Mouse (Mus musculus) neural tube, embryonic 11.5 days (tissue): ENCODE measurements around the gene Cntrob. TPM values are rescaled to one million over a fixed set of nuclear protein-coding genes. Genes with fewer than 3 reads are reported as not detected.

Experiments used
- ATAC-seq: fragments of 200-750 bp; cut with Nextera tagmentation; 2 replicates; pipeline ENCODE4 v1.8.0; 2017; ENCODE audit warnings: moderate number of reproducible peaks, mild to moderate bottlenecking, moderate TSS enrichment, moderate library complexity; ENCODE audit not compliant: insufficient read depth, low FRiP score, low TSS enrichment
- DNase-seq: peaks from one replicate; pipeline ENCODE4 v3.0.0-alpha.2; 2015; ENCODE audit warnings: low spot score
- H3K27ac ChIP-seq: fragments of 300-500 bp; sonication (generic); 2 replicates; pipeline ENCODE4 v1.5.1; 2014; ENCODE audit warnings: low read depth, mild to moderate bottlenecking, low read length
- H3K27me3 ChIP-seq: fragments of 300-500 bp; sonication (generic); 2 replicates; pipeline ENCODE4 v1.6.1; 2014; ENCODE audit warnings: mild to moderate bottlenecking, low read length, mixed read lengths; ENCODE audit not compliant: control insufficient read depth, insufficient read depth
- H3K36me3 ChIP-seq: fragments of 300-500 bp; sonication (generic); 2 replicates; pipeline ENCODE4 v1.6.1; 2014; ENCODE audit warnings: mild to moderate bottlenecking, low read length, moderate library complexity, mixed read lengths; ENCODE audit not compliant: control insufficient read depth, insufficient read depth
- H3K4me1 ChIP-seq: fragments of 300-500 bp; sonication (generic); 2 replicates; pipeline ENCODE4 v1.6.1; 2014; ENCODE audit warnings: low read length, mixed read lengths; ENCODE audit not compliant: control insufficient read depth, insufficient read depth
- H3K4me2 ChIP-seq: fragments of 300-500 bp; sonication (generic); 2 replicates; pipeline ENCODE4 v1.6.1; 2014; ENCODE audit warnings: low read depth, mild to moderate bottlenecking, moderate library complexity
- H3K4me3 ChIP-seq: fragments of 300-500 bp; sonication (generic); 2 replicates; pipeline ENCODE4 v1.5.1; 2014; ENCODE audit warnings: low read depth, low read length
- H3K9ac ChIP-seq: fragments of 300-500 bp; sonication (generic); 2 replicates; pipeline ENCODE4 v1.6.1; 2014; ENCODE audit warnings: mild to moderate bottlenecking, low read length
- H3K9me3 ChIP-seq: fragments of 300-500 bp; sonication (generic); 2 replicates; pipeline ENCODE4 v1.6.1; 2016; ENCODE audit warnings: low read length; ENCODE audit not compliant: control insufficient read depth
- WGBS: fragments of 180-500 bp; shearing (Covaris S2); extraction: QIAGEN DNeasy Blood & Tissue Kit; methylation state at CpG from one replicate; pipeline ENCODE4 v1.1.7; 2014; 5-methylcytosine and 5-hydroxymethylcytosine counted together
- polyA plus RNA-seq: library from polyadenylated mRNA; unstranded; fragments of >200 nt; fragmentation: Nextera tagmentation; extraction: Ambion mirVana; gene quantifications from 2 replicates; pipeline ENCODE4 v1.2.1, GENCODE M21; 2014

Cntrob gene
- 23.5 TPM in 2 replicates for polyA plus RNA-seq

DNA sequence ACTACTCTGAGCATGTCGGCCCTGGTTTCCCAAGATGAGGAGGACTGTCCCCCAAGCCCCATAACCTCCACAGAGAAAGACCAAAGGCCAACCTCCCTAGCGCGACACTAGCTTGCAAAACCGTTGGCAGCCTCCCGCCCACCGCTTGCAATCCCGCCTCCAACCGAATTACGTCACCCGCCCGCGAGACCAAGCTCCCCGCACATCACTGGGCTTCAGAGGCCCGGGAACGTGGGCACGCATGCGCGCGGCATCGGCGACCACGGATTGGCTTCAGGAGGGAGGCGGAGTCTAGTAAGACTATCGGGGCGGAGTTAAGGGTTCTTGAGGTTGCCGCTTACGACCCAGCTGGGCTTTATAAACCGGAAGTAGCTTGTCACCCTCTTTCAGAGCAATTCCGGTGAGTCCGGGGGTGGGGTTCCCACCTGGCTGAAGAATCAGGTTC lies at the start of gene Cntrob, which contains the start of gene Trappc1:
TSS of gene Cntrob (minus strand) at position 109 of the 445 bp plus-strand sequence.
TSS of gene Trappc1 (plus strand) at position 314 of the 445 bp plus-strand sequence.
- no peaks in the 10 kb centered on the region for H3K9me3 ChIP-seq
- peaks cover 27% of the 10 kb centered on the region for H3K4me1 ChIP-seq
- H3K27ac ChIP-seq: peak within 1 kb of the TSS; percentile 74
- DNase-seq: peak; percentile 98
- under 1% methylated on average over 30 of the region's 30 CpGs for WGBS
- peak within 1 kb of the TSS; percentile 76 for H3K4me2 ChIP-seq
- ATAC-seq: peak; percentile 91
- H3K4me3 ChIP-seq: peak within 1 kb of the TSS; percentile 61
- no peaks in the 10 kb centered on the region for H3K36me3 ChIP-seq
- H3K9ac ChIP-seq: peak within 1 kb of the TSS; percentile 86
- H3K27me3 ChIP-seq: peaks cover 19% of the 10 kb centered on the region

- Histone ChIP-seq H3K4me1 (peaks cover 26% of the 10 kb centered on the region), H3K4me3 (no peak overlapping the region), H3K27me3 (no peaks in the 10 kb centered on the region), H3K9me3 (no peaks in the 10 kb centered on the region), H3K27ac (no peak overlapping the region), H3K9ac (no peak overlapping the region), H3K4me2 (no peak overlapping the region), H3K36me3 (no peaks in the 10 kb centered on the region)
- WGBS: 68% methylated on average over 3 of the region's 3 CpGs
- ATAC-seq (no peak), DNase-seq (peak; percentile 8)
Measured at GRCm38 (mm10) chr11:69372780-69373170, 49.2 kb upstream of the Cntrob start.

DNA sequence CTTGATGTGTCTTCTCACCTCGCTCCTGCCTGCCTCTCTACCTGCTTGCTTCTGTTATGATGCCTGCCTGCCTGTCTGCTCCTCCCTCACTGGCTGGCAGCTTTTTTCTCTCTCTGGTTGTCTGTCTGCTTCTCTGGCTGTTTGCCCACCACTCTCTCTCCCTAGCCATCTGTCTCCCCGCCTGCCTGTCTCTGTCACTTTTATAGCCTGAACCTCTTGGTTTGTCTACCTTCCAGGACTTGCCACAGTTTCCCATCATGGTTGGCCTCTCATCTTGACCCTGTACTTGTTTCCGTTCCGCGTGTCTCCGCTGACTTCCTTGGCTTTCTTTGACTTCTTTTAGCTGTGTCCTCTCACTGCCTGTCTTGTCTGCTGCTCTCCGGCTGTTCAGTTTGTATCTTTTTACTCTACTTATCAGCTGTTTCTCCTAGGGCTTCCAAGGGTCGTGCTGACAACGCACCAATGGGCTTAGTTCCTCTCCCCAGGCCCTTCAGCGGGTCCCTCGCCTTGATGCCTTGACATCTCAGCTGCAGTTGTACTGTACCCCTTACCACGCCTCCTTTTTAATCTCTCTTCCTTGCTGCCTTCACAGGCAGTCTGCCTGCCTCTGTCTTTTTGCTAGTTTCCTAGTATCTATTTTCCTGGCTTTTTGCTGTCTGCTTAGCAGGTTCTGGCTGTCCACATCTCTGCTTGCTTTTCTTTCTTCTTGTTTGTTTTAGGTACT lies 48.6 kb upstream of the Cntrob start:
- H3K36me3 ChIP-seq: no peaks in the 10 kb centered on the region
- DNase-seq: peak; percentile 17
- H3K9me3 ChIP-seq: no peaks in the 10 kb centered on the region
- 41% methylated on average over 12 of the region's 12 CpGs for WGBS
- ATAC-seq: no peak
- peaks cover 31% of the 10 kb centered on the region for H3K4me1 ChIP-seq
- peak overlapping the region; percentile 76 for H3K27ac ChIP-seq
- no peaks in the 10 kb centered on the region for H3K27me3 ChIP-seq
- peak overlapping the region; percentile 24; the same call in 1 of the 2 replicates for H3K9ac ChIP-seq
- H3K4me3 ChIP-seq: no peak overlapping the region
- H3K4me2 ChIP-seq: peak overlapping the region; percentile 33

DNA sequence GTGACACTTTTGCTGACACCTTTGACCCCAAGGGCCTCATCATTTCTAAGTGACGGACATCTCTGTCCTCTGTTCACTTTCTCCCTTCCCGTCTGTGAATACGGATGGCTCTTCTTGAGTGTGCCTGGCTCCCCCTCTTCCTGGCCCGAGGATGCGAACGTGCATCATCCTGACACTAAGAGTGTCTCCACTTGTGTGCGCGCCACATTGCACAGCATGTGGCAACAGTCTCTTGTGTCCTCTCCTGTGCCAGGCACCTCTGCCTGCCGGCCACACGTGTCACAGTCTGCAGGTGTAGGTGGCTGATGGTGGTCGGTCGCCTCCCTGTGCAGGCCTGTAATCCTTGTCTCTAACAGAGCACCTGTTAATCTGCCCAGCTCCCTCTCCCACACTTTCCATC lies 48.0 kb upstream of the Cntrob start:
- no peak overlapping the region for H3K4me3 ChIP-seq
- H3K9me3 ChIP-seq: no peaks in the 10 kb centered on the region
- no peaks in the 10 kb centered on the region for H3K36me3 ChIP-seq
- H3K4me1 ChIP-seq: peaks cover 31% of the 10 kb centered on the region
- peak overlapping the region; percentile 33 for H3K4me2 ChIP-seq
- no peaks in the 10 kb centered on the region for H3K27me3 ChIP-seq
- H3K27ac ChIP-seq: peak overlapping the region; percentile 76
- peak; percentile 18 for DNase-seq
- 21% methylated on average over 12 of the region's 12 CpGs for WGBS
- H3K9ac ChIP-seq: peak overlapping the region; percentile 31
- ATAC-seq: no peak

- Histone ChIP-seq H3K27ac (peak overlapping the region; percentile 76), H3K4me3 (no peak overlapping the region), H3K9ac (peak overlapping the region; percentile 31; the same call in 1 of the 2 replicates), H3K27me3 (no peaks in the 10 kb centered on the region), H3K36me3 (no peaks in the 10 kb centered on the region), H3K4me2 (peak overlapping the region; percentile 33), H3K4me1 (peaks cover 33% of the 10 kb centered on the region), H3K9me3 (no peaks in the 10 kb centered on the region)
- no peak for ATAC-seq
- 14% methylated on average over 9 of the region's 9 CpGs for WGBS
- peak; percentile 13 for DNase-seq
Measured at GRCm38 (mm10) chr11:69370817-69371215, 47.2 kb upstream of the Cntrob start.

GRCm38 (mm10) chr11:69369990-69370816 lies 46.6 kb upstream of the Cntrob start:
- Histone ChIP-seq H3K4me2 (peak overlapping the region; percentile 84), H3K36me3 (no peaks in the 10 kb centered on the region), H3K4me3 (peak overlapping the region; percentile 96), H3K4me1 (peaks cover 39% of the 10 kb centered on the region), H3K27me3 (no peaks in the 10 kb centered on the region), H3K9me3 (no peaks in the 10 kb centered on the region), H3K27ac (peak overlapping the region; percentile 100), H3K9ac (peak overlapping the region; percentile 99)
- DNase-seq (peak; percentile 7), ATAC-seq (no peak)
- WGBS: 34% methylated on average over 2 of the region's 2 CpGs

DNA sequence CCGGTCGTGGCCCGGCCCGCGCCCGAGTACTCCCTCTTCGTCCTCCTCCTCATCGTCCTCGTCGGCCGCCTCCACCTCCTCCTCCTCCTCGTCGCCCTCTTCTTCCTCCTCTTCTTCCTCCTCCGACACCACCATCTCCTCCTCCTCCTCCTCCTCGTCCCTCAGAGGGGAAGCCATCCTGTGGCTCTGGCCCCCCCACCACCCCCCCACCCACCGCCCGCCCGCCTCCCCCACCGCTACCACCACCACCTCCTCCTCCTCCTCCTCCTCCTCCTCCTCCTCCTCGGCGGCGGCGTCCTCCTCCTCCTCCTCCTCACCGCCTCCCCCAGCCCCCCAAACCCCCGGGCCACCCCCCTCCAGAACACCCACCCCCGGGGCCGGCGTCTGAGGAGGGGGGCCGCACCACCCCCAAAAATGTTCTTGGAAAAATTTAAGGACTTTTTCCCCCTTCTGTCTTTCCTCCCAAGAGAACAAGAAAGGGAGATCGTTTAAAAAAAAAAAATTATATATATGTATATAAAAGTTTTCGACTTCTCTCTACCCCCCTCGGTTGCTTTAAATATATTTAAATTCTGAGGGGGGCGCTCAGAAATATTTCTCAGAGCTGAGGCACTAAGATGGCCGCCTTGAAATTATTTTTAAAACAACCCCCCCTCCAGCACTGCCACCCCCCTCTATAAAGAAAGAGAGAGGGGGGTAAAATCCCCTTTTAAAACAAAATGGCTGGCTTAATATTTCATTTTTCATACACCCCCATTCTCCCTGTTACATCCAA lies 45.8 kb upstream of the Cntrob start, which contains the start of gene Chd3:
TSS of gene Chd3 (minus strand) at position 192 of the 775 bp plus-strand sequence.
- Histone ChIP-seq H3K9ac (peak within 1 kb of the TSS; percentile 99), H3K4me1 (peaks cover 47% of the 10 kb centered on the region), H3K9me3 (no peaks in the 10 kb centered on the region), H3K27ac (peak within 1 kb of the TSS; percentile 100), H3K4me3 (peak within 1 kb of the TSS; percentile 96), H3K36me3 (no peaks in the 10 kb centered on the region), H3K27me3 (no peaks in the 10 kb centered on the region), H3K4me2 (peak within 1 kb of the TSS; percentile 84)
- 3% methylated on average over 18 of the region's 34 CpGs for WGBS
- ATAC-seq (no peak), DNase-seq (peak; percentile 10)
